Mouse (Mus musculus): ENCODE data around the gene Slc2a3.

The Slc2a3 gene

GRCm38 (mm10) chr6:122801301-122801800, at the start of gene Slc2a3:
Gene Slc2a3 (minus strand): TSS chr6:122801640.
- in situ Hi-C loops (cut with MboI, MseI) = loop anchor here (25.0 kb wide), 3 partner anchors 489 to 1911 kb away; partner anchors contain the start of genes Emg1, M6pr, Phb2 and Usp18

- in situ Hi-C loops (cut with MboI, MseI) = no loop called here
These were observed 42.3 kb upstream of the Slc2a3 start for GRCm38 (mm10) chr6:122843759-122844158.

GRCm38 (mm10) chr6:122837539-122837938, 36.1 kb upstream of the Slc2a3 start:
- in situ Hi-C loops (cut with MboI, MseI) = no loop called here

GRCm38 (mm10) chr6:122836974-122837373, 35.5 kb upstream of the Slc2a3 start:
- in situ Hi-C loops (cut with MboI, MseI) = no loop called here

GRCm38 (mm10) chr6:122834365-122834764, 32.9 kb upstream of the Slc2a3 start:
- in situ Hi-C loops (cut with MboI, MseI) = no loop called here

GRCm38 (mm10) chr6:122832880-122833279, 31.4 kb upstream of the Slc2a3 start:
- in situ Hi-C loops (cut with MboI, MseI) = no loop called here

- in situ Hi-C loops (cut with MboI, MseI) = no loop called here
These were observed 26.6 kb upstream of the Slc2a3 start for GRCm38 (mm10) chr6:122828086-122828485.

- in situ Hi-C loops (cut with MboI, MseI) = no loop called here
These were observed 24.7 kb upstream of the Slc2a3 start for GRCm38 (mm10) chr6:122825923-122826742.

GRCm38 (mm10) chr6:122825166-122825565, 23.7 kb upstream of the Slc2a3 start:
- in situ Hi-C loops (cut with MboI, MseI) = no loop called here

GRCm38 (mm10) chr6:122824086-122824485, 22.6 kb upstream of the Slc2a3 start:
- in situ Hi-C loops (cut with MboI, MseI) = loop anchor here (25.0 kb wide), 3 partner anchors 512 to 1888 kb away; partner anchors contain the start of genes Emg1, M6pr, Phb2 and Usp18

- in situ Hi-C loops (cut with MboI, MseI) = loop anchor here (25.0 kb wide), 3 partner anchors 510 to 1890 kb away; partner anchors contain the start of genes Emg1, M6pr, Phb2 and Usp18
These were observed 20.4 kb upstream of the Slc2a3 start for GRCm38 (mm10) chr6:122821822-122822221.

GRCm38 (mm10) chr6:122820799-122821650, 19.6 kb upstream of the Slc2a3 start:
- in situ Hi-C loops (cut with MboI, MseI) = loop anchor here (25.0 kb wide), 3 partner anchors 509 to 1891 kb away; partner anchors contain the start of genes Emg1, M6pr, Phb2 and Usp18

- in situ Hi-C loops (cut with MboI, MseI) = loop anchor here (25.0 kb wide), 3 partner anchors 508 to 1892 kb away; partner anchors contain the start of genes Emg1, M6pr, Phb2 and Usp18
These were observed 18.8 kb upstream of the Slc2a3 start for GRCm38 (mm10) chr6:122820071-122820798.

GRCm38 (mm10) chr6:122819306-122820070, 18.0 kb upstream of the Slc2a3 start, which contains the start of gene Foxj2:
Gene Foxj2 (plus strand): TSS chr6:122819914.
- in situ Hi-C loops (cut with MboI, MseI) = loop anchor here (25.0 kb wide), 3 partner anchors 507 to 1893 kb away; partner anchors contain the start of genes Emg1, M6pr, Phb2 and Usp18

GRCm38 (mm10) chr6:122813640-122814039, 12.2 kb upstream of the Slc2a3 start:
- in situ Hi-C loops (cut with MboI, MseI) = loop anchor here (25.0 kb wide), 3 partner anchors 501 to 1899 kb away; partner anchors contain the start of genes Emg1, M6pr, Phb2 and Usp18

- in situ Hi-C loops (cut with MboI, MseI) = loop anchor here (25.0 kb wide), 3 partner anchors 500 to 1900 kb away; partner anchors contain the start of genes Emg1, M6pr, Phb2 and Usp18
These were observed 11.3 kb upstream of the Slc2a3 start for GRCm38 (mm10) chr6:122812716-122813115.

- in situ Hi-C loops (cut with MboI, MseI) = loop anchor here (25.0 kb wide), 3 partner anchors 500 to 1900 kb away; partner anchors contain the start of genes Emg1, M6pr, Phb2 and Usp18
These were observed 10.5 kb upstream of the Slc2a3 start for GRCm38 (mm10) chr6:122811771-122812600.

- in situ Hi-C loops (cut with MboI, MseI) = loop anchor here (25.0 kb wide), 3 partner anchors 499 to 1901 kb away; partner anchors contain the start of genes Emg1, M6pr, Phb2 and Usp18
These were observed 9.8 kb upstream of the Slc2a3 start for GRCm38 (mm10) chr6:122811280-122811652.
